Mouse (Mus musculus) lung, adult 2 months (tissue): Measurements from ENCODE around the gene Hsp90aa1.

Experiments
- CTCF ChIP-seq: fragments of 200-500 bp; IDR thresholded peaks from 2 replicates; pipeline ENCODE4 v1.5.1; 2011; ENCODE audit warnings: mild to moderate bottlenecking, low read length, control low read depth; ENCODE audit not compliant: insufficient read depth
- POLR2A ChIP-seq: fragments of 200-500 bp; IDR thresholded peaks from 2 replicates; pipeline ENCODE4 v1.6.1; 2011; ENCODE audit warnings: low read depth, mild to moderate bottlenecking, control low read depth, low read length, borderline replicate concordance; ENCODE audit errors: extremely low read depth

- TF ChIP-seq POLR2A (no peak), CTCF (no peak)
These were observed 52.3 kb downstream of the Hsp90aa1 start for GRCm38 (mm10) chr12:110650241-110650641.
